Mouse (Mus musculus) hindbrain, embryonic 14.5 days (tissue): ENCODE results near the gene Snapc2. TPM values are rescaled to one million over a fixed set of nuclear protein-coding genes. Genes with fewer than 3 reads are reported as not detected.

Experiments used
- ATAC-seq: fragments of 200-750 bp; cut with Nextera tagmentation; 2 replicates; pipeline ENCODE4 v1.8.0; 2017; ENCODE audit warnings: moderate number of reproducible peaks, mild to moderate bottlenecking, moderate TSS enrichment, moderate library complexity; ENCODE audit not compliant: low FRiP score
- DNase-seq: peaks from one replicate; pipeline ENCODE4 v3.0.0-alpha.2; 2015; ENCODE audit warnings: low spot score
- H3K27ac ChIP-seq: fragments of 300-500 bp; sonication (generic); 2 replicates; pipeline ENCODE4 v1.5.1; 2014; ENCODE audit warnings: mild to moderate bottlenecking, moderate library complexity
- H3K27me3 ChIP-seq: fragments of 300-500 bp; sonication (generic); 2 replicates; pipeline ENCODE4 v1.6.1; 2014; ENCODE audit warnings: mild to moderate bottlenecking, low read length, mixed read lengths; ENCODE audit not compliant: control insufficient read depth, insufficient read depth
- H3K36me3 ChIP-seq: fragments of 300-500 bp; sonication (generic); replicated peaks from 2 replicates; pipeline ENCODE4 v1.6.1; 2014; ENCODE audit not compliant: control insufficient read depth, insufficient read depth
- H3K4me1 ChIP-seq: fragments of 300-500 bp; sonication (generic); replicated peaks from 2 replicates; pipeline ENCODE4 v1.6.1; 2014; ENCODE audit warnings: antibody characterized with exemption, low read length, mixed read lengths; ENCODE audit not compliant: control insufficient read depth, insufficient read depth
- H3K4me2 ChIP-seq: fragments of 300-500 bp; sonication (generic); replicated peaks from 2 replicates; pipeline ENCODE4 v1.6.1; 2014; ENCODE audit warnings: mild to moderate bottlenecking, moderate library complexity
- H3K4me3 ChIP-seq: fragments of 300-500 bp; sonication (generic); replicated peaks from 2 replicates; pipeline ENCODE4 v1.5.1; 2014; ENCODE audit warnings: mild to moderate bottlenecking, low read length
- H3K9ac ChIP-seq: fragments of 300-500 bp; sonication (generic); 2 replicates; pipeline ENCODE4 v1.6.1; 2014
- H3K9me3 ChIP-seq: fragments of 300-500 bp; sonication (generic); 2 replicates; pipeline ENCODE4 v1.6.1; 2016; ENCODE audit warnings: low read length; ENCODE audit not compliant: control insufficient read depth
- WGBS: fragments of 180-500 bp; shearing (Covaris S2); extraction: QIAGEN DNeasy Blood & Tissue Kit; methylation state at CpG from one replicate; pipeline ENCODE4 v1.1.7; 2014; 5-methylcytosine and 5-hydroxymethylcytosine counted together
- polyA plus RNA-seq: library from polyadenylated mRNA; unstranded; fragments of >200 nt; fragmentation: Nextera tagmentation; extraction: Ambion mirVana; gene quantifications from 2 replicates; pipeline ENCODE4 v1.2.1, GENCODE M21; 2014

Gene Snapc2
- polyA plus RNA-seq, 1 experiment from 2014 or later, result 62.3 TPM

DNA sequence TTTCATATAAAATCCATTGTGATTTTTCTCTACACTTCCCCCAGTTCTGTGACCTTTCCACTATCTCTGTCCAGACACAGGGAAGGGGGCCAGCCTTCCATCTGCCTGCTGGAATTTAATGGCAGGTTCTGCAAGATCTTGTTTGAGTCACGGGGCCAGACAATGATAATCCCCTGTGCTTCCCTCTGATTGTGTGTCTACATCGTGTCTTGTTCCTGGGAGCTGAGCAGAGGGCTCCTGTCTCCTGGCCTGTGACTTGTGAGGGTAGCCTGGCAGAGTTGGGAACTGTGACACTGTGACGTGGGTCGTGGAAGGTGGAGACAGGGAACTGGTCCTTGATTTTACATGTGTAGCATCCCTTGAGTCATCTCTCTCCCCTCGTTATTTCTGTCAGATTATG is 23.1 kb upstream of the Snapc2 start:
- no peak overlapping the region for H3K9ac ChIP-seq
- H3K27me3 ChIP-seq, result peaks cover 23% of the 10 kb centered on the region
- no peak overlapping the region for H3K27ac ChIP-seq
- H3K4me3 ChIP-seq, result no peak overlapping the region
- no peaks in the 10 kb centered on the region for H3K36me3 ChIP-seq
- H3K4me1 ChIP-seq, result no peaks in the 10 kb centered on the region
- DNase-seq (no peak), ATAC-seq (no peak)
- no peaks in the 10 kb centered on the region for H3K9me3 ChIP-seq
- no peak overlapping the region for H3K4me2 ChIP-seq
- WGBS, result 74% methylated on average over 5 of the region's 5 CpGs

DNA sequence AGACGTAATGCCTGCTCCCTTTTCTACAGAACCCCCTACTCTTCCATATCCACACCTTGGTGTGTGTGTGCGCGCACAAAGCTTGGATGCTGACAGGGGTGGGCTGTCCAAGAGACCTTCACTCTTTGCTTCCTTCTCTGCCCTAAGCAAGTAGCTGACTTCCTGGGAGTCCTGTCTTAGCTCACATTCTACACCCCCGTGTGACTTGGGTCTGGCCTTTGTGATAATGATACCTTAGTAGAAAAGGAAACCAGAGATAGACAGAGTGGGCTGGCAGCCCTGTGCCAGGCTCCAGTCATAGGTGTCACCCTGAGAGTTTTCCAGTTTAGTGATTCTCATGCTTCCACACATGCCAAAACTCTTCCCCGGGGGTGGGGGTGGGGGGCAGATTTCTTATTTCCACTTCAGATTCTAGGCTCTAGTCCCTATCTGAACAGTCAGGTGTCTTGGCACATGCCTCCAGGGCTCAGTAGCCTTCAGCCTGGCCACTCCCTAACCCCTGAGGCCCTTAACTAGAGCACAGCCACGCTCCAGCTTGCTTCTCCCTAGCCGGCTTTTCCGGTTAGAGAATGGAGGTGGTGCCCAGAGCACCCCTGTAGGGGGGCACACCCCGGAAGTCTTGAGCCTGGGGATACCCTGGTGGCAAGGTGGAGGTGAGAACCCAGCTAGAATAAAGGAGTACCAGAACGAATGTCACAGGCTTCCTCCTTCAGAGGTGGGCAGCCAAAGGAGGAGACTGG is 22.1 kb upstream of the Snapc2 start:
- Histone ChIP-seq H3K27me3 (peaks cover 23% of the 10 kb centered on the region), H3K4me1 (no peaks in the 10 kb centered on the region), H3K36me3 (no peaks in the 10 kb centered on the region), H3K9ac (no peak overlapping the region), H3K4me3 (no peak overlapping the region), H3K27ac (no peak overlapping the region), H3K9me3 (no peaks in the 10 kb centered on the region), H3K4me2 (no peak overlapping the region)
- ATAC-seq (no peak), DNase-seq (no peak)
- 68% methylated on average over 10 of the region's 10 CpGs for WGBS

GRCm38 (mm10) chr8:4237814-4238433 is 15.0 kb upstream of the Snapc2 start:
- Histone ChIP-seq H3K4me2 (peak overlapping the region; percentile 93), H3K27ac (peak overlapping the region; percentile 91), H3K36me3 (peaks cover 14% of the 10 kb centered on the region), H3K4me3 (peak overlapping the region; percentile 83), H3K4me1 (peaks cover 20% of the 10 kb centered on the region), H3K27me3 (no peaks in the 10 kb centered on the region), H3K9me3 (no peaks in the 10 kb centered on the region), H3K9ac (peak overlapping the region; percentile 66)
- DNase-seq (no peak), ATAC-seq (no peak)
- WGBS, result 24% methylated on average over 15 of the region's 15 CpGs

DNA sequence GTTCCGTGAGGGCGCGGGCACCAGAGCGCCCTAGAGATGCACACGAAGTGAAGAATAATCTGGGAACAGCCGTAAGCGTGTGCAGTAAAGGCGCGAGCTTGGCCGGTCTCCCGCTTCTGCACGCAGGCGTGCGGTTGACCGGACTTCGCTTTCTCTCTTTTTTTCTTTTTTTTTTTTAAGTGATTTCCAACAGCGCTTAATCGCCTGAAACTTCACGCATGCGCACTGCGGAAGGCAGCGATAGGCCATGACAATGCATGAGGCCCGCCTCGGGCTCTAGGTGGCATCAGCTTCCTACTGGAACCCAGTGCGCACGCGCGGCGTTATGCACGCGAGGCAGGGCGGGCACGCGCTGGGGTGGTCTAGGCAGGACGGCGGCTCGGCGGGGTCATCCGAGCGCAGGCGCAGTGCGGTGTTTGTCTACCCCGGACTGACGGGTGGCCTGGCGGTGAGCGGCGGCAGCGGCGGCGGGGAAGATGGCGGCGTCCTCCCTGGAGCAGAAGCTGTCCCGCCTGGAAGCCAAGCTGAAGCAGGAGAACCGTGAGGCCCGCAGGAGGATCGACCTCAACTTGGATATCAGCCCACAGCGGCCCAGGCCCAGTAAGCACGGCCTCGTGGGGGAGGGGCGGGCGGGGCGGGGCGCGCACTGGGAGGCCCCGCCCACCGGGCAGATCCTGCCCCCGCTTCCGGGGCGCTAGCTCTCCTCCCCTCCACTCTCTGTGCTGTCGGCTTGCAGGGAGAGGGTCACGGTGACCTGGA is 14.3 kb upstream of the Snapc2 start, which contains the start of the genes Map2k7 and Gm49320:
Gene Map2k7 (plus strand): TSS at position 307 of the 759 bp plus-strand sequence.
Gene Gm49320 (plus strand): TSS at position 432 of the 759 bp plus-strand sequence.
- Histone ChIP-seq H3K27me3 (no peaks in the 10 kb centered on the region), H3K9me3 (no peaks in the 10 kb centered on the region), H3K27ac (peak within 1 kb of the TSS; percentile 91), H3K4me1 (peaks cover 20% of the 10 kb centered on the region), H3K9ac (peak within 1 kb of the TSS; percentile 77), H3K4me3 (peak within 1 kb of the TSS; percentile 83), H3K4me2 (peak within 1 kb of the TSS; percentile 93), H3K36me3 (peaks cover 21% of the 10 kb centered on the region)
- ATAC-seq, result peak; percentile 94
- DNase-seq, result peak; percentile 100
- WGBS, result under 1% methylated on average over 54 of the region's 71 CpGs

GRCm38 (mm10) chr8:4239193-4239890 is 13.5 kb upstream of the Snapc2 start:
- no peak for DNase-seq
- WGBS, result 13% methylated on average over 19 of the region's 19 CpGs

GRCm38 (mm10) chr8:4245061-4245460 is 7.8 kb upstream of the Snapc2 start:
- H3K27me3 ChIP-seq, result no peaks in the 10 kb centered on the region
- ATAC-seq (no peak), DNase-seq (no peak)
- no peak overlapping the region for H3K4me2 ChIP-seq
- no peak overlapping the region for H3K27ac ChIP-seq
- H3K9ac ChIP-seq, result no peak overlapping the region
- peaks cover 74% of the 10 kb centered on the region for H3K36me3 ChIP-seq
- 98% methylated on average over 5 of the region's 5 CpGs for WGBS
- H3K4me1 ChIP-seq, result peaks cover 7% of the 10 kb centered on the region
- no peaks in the 10 kb centered on the region for H3K9me3 ChIP-seq
- no peak overlapping the region for H3K4me3 ChIP-seq

More at GRCm38 (mm10) chr8:4239193-4239890, 13.5 kb upstream of the Snapc2 start:
- H3K27ac ChIP-seq, result peak overlapping the region; percentile 90
- peak overlapping the region; percentile 83 for H3K4me3 ChIP-seq
- H3K4me2 ChIP-seq, result peak overlapping the region; percentile 93
- H3K9ac ChIP-seq, result peak overlapping the region; percentile 77
- H3K9me3 ChIP-seq, result no peaks in the 10 kb centered on the region
- H3K36me3 ChIP-seq, result peaks cover 28% of the 10 kb centered on the region
- peaks cover 20% of the 10 kb centered on the region for H3K4me1 ChIP-seq
- no peaks in the 10 kb centered on the region for H3K27me3 ChIP-seq
- peak; percentile 31 for ATAC-seq

GRCm38 (mm10) chr8:4245737-4246136 is 7.1 kb upstream of the Snapc2 start:
- Histone ChIP-seq H3K36me3 (peaks cover 74% of the 10 kb centered on the region), H3K27ac (no peak overlapping the region), H3K4me3 (no peak overlapping the region), H3K27me3 (no peaks in the 10 kb centered on the region), H3K9me3 (no peaks in the 10 kb centered on the region), H3K4me1 (no peaks in the 10 kb centered on the region), H3K4me2 (no peak overlapping the region), H3K9ac (no peak overlapping the region)
- WGBS, result 87% methylated on average over 13 of the region's 13 CpGs
- DNase-seq (no peak), ATAC-seq (no peak)

DNA sequence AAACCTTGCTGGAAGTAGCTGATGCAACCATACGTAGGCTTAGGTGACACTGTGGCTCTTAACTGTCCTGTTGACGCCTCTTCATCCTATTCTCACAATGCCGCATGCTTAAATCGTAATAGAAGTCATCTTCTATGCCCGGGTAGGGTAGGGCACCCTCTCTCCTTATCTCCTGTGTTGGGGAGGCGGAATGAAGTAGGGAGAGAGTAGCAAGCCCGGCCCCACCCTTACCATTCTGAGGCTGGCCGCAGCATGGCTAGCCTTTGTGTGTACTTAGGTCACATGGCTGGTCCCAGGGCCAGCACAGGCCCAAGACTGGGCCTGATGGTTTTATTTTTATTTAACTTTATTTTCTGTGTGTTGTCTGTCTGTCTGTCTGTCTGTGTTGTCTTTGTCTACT is 5.6 kb upstream of the Snapc2 start:
- WGBS, result 96% methylated on average over 8 of the region's 8 CpGs
- Histone ChIP-seq H3K4me3 (no peak overlapping the region), H3K36me3 (peaks cover 67% of the 10 kb centered on the region), H3K4me2 (no peak overlapping the region), H3K9ac (no peak overlapping the region), H3K4me1 (peaks cover 2% of the 10 kb centered on the region), H3K9me3 (no peaks in the 10 kb centered on the region), H3K27ac (no peak overlapping the region), H3K27me3 (no peaks in the 10 kb centered on the region)
- no peak for DNase-seq
- ATAC-seq, result no peak
